Mouse (Mus musculus): ENCODE results near the gene Nbas. TPM values are rescaled to one million over a fixed set of nuclear protein-coding genes. Genes with fewer than 3 reads are reported as not detected.

The Nbas gene
- total and polyA plus RNA-seq, 2 experiments from 2014 or later: 12.4 to 41.4 TPM

DNA sequence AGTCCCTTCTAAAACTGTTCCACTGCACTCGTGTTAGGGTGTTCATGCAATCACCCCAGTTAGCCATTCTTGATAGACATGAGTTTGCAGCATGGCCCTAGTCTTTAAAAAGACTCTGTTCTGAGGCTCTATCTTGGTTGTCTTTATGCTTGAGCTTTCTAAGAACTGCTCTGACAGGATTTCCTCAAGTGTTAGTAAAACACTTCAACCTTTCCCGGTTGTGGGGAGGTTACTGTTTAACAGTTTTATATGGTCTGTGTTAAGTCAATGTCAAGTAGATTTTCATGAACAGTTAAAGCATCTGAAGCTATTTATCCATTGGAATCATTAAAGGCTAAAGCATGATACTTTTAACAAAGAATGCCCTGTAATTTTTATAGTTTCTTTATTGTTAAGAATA lies 183.1 kb downstream of the Nbas start:
- Histone ChIP-seq H3K9ac (replicated peaks; ENCODE audit: low read length, poor library complexity, severe bottlenecking) (no peak overlapping the region), H3K4me3 (ENCODE audit: low read depth, low read length) (no peak overlapping the region), H3K27ac (ENCODE audit: low read depth, low read length) (no peak overlapping the region), H3K27me3 (ENCODE audit: insufficient read depth, low read length) (no peaks in the 10 kb centered on the region), H3K9me3 (ENCODE audit: low read length) (no peaks in the 10 kb centered on the region), H3K4me2 (ENCODE audit: low read depth, low read length, poor library complexity, severe bottlenecking) (no peak overlapping the region), H3K36me3 (ENCODE audit: insufficient read depth, low read length) (no peaks in the 10 kb centered on the region), H3K4me1 (ENCODE audit: insufficient read depth, low read length) (no peaks in the 10 kb centered on the region)
- 80% methylated on average over 2 of the region's 2 CpGs for WGBS
- DNase-seq (ENCODE audit: low spot score) (no peak), ATAC-seq (ENCODE audit: low FRiP score) (no peak)
- no peak for TF ChIP-seq CTCF (IDR thresholded peaks at IDR 0.05)

DNA sequence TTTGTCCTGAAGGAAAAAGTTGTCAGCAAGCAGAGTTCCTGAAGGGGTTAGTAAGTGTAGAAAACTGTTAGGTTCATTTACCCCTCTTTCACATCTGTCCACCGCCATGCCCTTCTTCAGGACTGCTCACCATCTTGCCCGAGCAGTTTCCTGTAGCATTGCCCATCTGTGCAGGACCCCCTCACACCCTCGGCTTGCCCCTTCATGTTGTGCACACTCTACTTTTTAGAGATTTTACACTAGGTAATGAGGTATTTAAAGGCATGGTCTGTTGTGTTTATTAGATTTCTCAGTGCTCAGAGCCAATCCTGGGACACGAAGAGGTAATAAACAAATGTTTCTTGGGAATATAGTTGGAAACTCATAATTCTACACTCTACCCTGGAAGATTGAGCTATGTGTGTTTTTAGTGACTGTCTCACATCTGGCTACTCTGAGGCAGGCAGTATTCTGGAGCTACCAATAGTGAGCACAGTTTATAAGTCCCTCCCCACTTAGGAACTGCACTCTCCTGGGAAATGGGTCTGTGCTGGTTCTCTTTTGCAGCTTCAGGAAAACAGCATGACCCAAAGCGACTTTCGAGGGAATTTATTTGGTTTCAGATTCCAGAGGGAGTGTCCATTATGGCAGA lies 191.4 kb downstream of the Nbas start:
- Histone ChIP-seq H3K4me1 (ENCODE audit: insufficient read depth, low read length) (no peaks in the 10 kb centered on the region), H3K4me3 (ENCODE audit: low read depth, low read length) (no peak overlapping the region), H3K27ac (ENCODE audit: low read depth, low read length) (no peak overlapping the region), H3K4me2 (ENCODE audit: low read depth, low read length, poor library complexity, severe bottlenecking) (no peak overlapping the region), H3K9me3 (ENCODE audit: low read length) (no peaks in the 10 kb centered on the region), H3K9ac (replicated peaks; ENCODE audit: low read length, poor library complexity, severe bottlenecking) (no peak overlapping the region), H3K36me3 (ENCODE audit: insufficient read depth, low read length) (0 out of 2 replicates have a peak, but pooled peaks cover 3% of the 10 kb centered on the region), H3K27me3 (ENCODE audit: insufficient read depth, low read length) (no peaks in the 10 kb centered on the region)
- no peak for TF ChIP-seq CTCF (IDR thresholded peaks at IDR 0.05)
- WGBS: 92% methylated on average over 6 of the region's 6 CpGs
- DNase-seq (ENCODE audit: low spot score) (no peak), ATAC-seq (ENCODE audit: low FRiP score) (no peak)

- DNase-seq (ENCODE audit: low spot score): no peak
- Histone ChIP-seq H3K27me3 (ENCODE audit: insufficient read depth, low read length) (no peaks in the 10 kb centered on the region), H3K27ac (ENCODE audit: low read depth, low read length) (no peak overlapping the region), H3K4me2 (ENCODE audit: low read depth, low read length, poor library complexity, severe bottlenecking) (no peak overlapping the region), H3K36me3 (ENCODE audit: insufficient read depth, low read length) (0 out of 2 replicates have a peak, but pooled peaks cover 3% of the 10 kb centered on the region), H3K9me3 (ENCODE audit: low read length) (no peaks in the 10 kb centered on the region), H3K4me3 (ENCODE audit: low read depth, low read length) (no peak overlapping the region), H3K9ac (replicated peaks; ENCODE audit: low read length, poor library complexity, severe bottlenecking) (no peak overlapping the region), H3K4me1 (ENCODE audit: insufficient read depth, low read length) (no peaks in the 10 kb centered on the region)
- no peak for TF ChIP-seq CTCF (IDR thresholded peaks at IDR 0.05)
- ATAC-seq (ENCODE audit: low FRiP score): peak; percentile 62; the same call in 1 of the 2 replicates
- 49% methylated on average over 9 of the region's 9 CpGs for WGBS
Observed at GRCm38 (mm10) chr12:13461558-13462153, 192.7 kb downstream of the Nbas start.

DNA sequence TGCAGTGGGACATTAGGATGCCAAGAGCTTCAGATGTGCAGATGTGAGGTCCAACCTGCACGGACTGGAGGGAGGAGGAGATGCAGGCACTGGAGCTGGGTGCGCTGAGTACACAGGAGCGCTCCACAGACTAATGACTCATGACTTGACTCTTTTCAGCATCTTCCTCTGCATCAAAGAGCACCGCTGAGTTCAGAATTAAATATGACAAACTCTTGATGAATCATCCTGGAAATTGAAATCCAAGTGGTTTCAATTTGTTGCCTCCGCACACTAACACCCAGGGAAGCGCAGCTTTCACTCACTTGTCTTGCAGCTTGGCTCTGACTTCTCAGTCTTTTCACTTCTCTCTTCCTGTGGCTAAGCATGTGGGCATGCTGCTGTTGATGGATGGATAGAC lies 193.5 kb downstream of the Nbas start:
- no peak for TF ChIP-seq CTCF (IDR thresholded peaks at IDR 0.05)
- no peaks in the 10 kb centered on the region for H3K9me3 ChIP-seq (ENCODE audit: low read length)
- no peaks in the 10 kb centered on the region for H3K4me1 ChIP-seq (ENCODE audit: insufficient read depth, low read length)
- peak; percentile 15 for DNase-seq (ENCODE audit: low spot score)
- 73% methylated on average over 6 of the region's 6 CpGs for WGBS
- no peaks in the 10 kb centered on the region for H3K27me3 ChIP-seq (ENCODE audit: insufficient read depth, low read length)
- 0 out of 2 replicates have a peak, but pooled peaks have one; percentile 38 for ATAC-seq (ENCODE audit: low FRiP score)
- no peak overlapping the region for H3K9ac ChIP-seq (replicated peaks; ENCODE audit: low read length, poor library complexity, severe bottlenecking)
- H3K4me2 ChIP-seq (ENCODE audit: low read depth, low read length, poor library complexity, severe bottlenecking): no peak overlapping the region
- 0 out of 2 replicates have a peak, but pooled peaks cover 2% of the 10 kb centered on the region for H3K36me3 ChIP-seq (ENCODE audit: insufficient read depth, low read length)
- H3K4me3 ChIP-seq (ENCODE audit: low read depth, low read length): no peak overlapping the region
- H3K27ac ChIP-seq (ENCODE audit: low read depth, low read length): no peak overlapping the region

GRCm38 (mm10) chr12:13465554-13465953 lies 196.6 kb downstream of the Nbas start:
- Histone ChIP-seq H3K9ac (replicated peaks; ENCODE audit: low read length, poor library complexity, severe bottlenecking) (no peak overlapping the region), H3K4me1 (ENCODE audit: insufficient read depth, low read length) (no peaks in the 10 kb centered on the region), H3K27me3 (ENCODE audit: insufficient read depth, low read length) (no peaks in the 10 kb centered on the region), H3K27ac (ENCODE audit: low read depth, low read length) (no peak overlapping the region), H3K4me3 (ENCODE audit: low read depth, low read length) (no peak overlapping the region), H3K4me2 (ENCODE audit: low read depth, low read length, poor library complexity, severe bottlenecking) (no peak overlapping the region), H3K36me3 (ENCODE audit: insufficient read depth, low read length) (peaks cover 5% of the 10 kb centered on the region; the same call in 1 of the 2 replicates), H3K9me3 (ENCODE audit: low read length) (no peaks in the 10 kb centered on the region)
- no peak for TF ChIP-seq CTCF (IDR thresholded peaks at IDR 0.05)
- ATAC-seq (ENCODE audit: low FRiP score): no peak
- 95% methylated on average over 2 of the region's 2 CpGs for WGBS
- DNase-seq (ENCODE audit: low spot score): no peak

- TF ChIP-seq CTCF (IDR thresholded peaks at IDR 0.05): no peak
- WGBS: 93% methylated on average over 2 of the region's 2 CpGs
- no peaks in the 10 kb centered on the region for H3K4me1 ChIP-seq (ENCODE audit: insufficient read depth, low read length)
- H3K9me3 ChIP-seq (ENCODE audit: low read length): no peaks in the 10 kb centered on the region
- H3K36me3 ChIP-seq (ENCODE audit: insufficient read depth, low read length): peaks cover 8% of the 10 kb centered on the region; the same call in 1 of the 2 replicates
- no peak overlapping the region for H3K27ac ChIP-seq (ENCODE audit: low read depth, low read length)
- no peak for DNase-seq (ENCODE audit: low spot score)
- no peak overlapping the region for H3K9ac ChIP-seq (replicated peaks; ENCODE audit: low read length, poor library complexity, severe bottlenecking)
- H3K4me2 ChIP-seq (ENCODE audit: low read depth, low read length, poor library complexity, severe bottlenecking): no peak overlapping the region
- H3K27me3 ChIP-seq (ENCODE audit: insufficient read depth, low read length): no peaks in the 10 kb centered on the region
- no peak overlapping the region for H3K4me3 ChIP-seq (ENCODE audit: low read depth, low read length)
- ATAC-seq (ENCODE audit: low FRiP score): no peak
Observed at GRCm38 (mm10) chr12:13474881-13475280, 205.9 kb downstream of the Nbas start.
